Mouse (Mus musculus) cerebellum, adult 2 months (tissue): ENCODE results near the gene Gm19402.

ENCODE experiments used
- CTCF ChIP-seq: fragments of 200-500 bp; IDR thresholded peaks from 2 replicates; pipeline ENCODE4 v1.5.1; 2011; ENCODE audit warnings: low read depth, mild to moderate bottlenecking, control low read depth, low read length, moderate library complexity, borderline replicate concordance; ENCODE audit not compliant: insufficient read depth
- POLR2A ChIP-seq: fragments of 200-500 bp; IDR thresholded peaks from 2 replicates; pipeline ENCODE4 v1.6.1; 2011; ENCODE audit warnings: low read length, control low read depth, borderline replicate concordance; ENCODE audit not compliant: insufficient read depth

DNA sequence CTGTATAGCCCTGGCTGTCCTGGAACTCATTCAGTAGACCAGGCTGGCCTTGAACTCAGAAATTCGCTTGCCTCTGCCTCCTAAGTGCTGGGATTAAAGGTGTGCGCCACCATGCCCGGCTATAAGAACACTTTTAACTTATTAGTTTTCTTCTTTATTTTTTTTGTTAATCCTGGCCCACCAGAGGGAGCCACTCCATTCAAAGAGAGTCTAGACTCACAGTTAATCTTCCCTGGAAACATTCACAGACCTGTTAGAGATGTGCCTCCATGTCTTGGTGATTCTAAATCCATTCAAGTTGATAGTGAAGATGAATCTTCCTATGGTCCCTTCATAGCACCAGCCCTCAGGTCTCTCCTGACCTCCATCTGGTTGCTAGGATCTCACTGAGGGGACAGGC lies 19.3 kb upstream of the Gm19402 start:
- no peak for TF ChIP-seq POLR2A
- TF ChIP-seq CTCF = no peak
